Mouse (Mus musculus): ENCODE data around the gene Ppm1m. TPM values are rescaled to one million over a fixed set of nuclear protein-coding genes. Genes with fewer than 3 reads are reported as not detected.

Ppm1m gene
- polyA plus RNA-seq, 1 experiment from 2014 or later, result 25.0 TPM

DNA sequence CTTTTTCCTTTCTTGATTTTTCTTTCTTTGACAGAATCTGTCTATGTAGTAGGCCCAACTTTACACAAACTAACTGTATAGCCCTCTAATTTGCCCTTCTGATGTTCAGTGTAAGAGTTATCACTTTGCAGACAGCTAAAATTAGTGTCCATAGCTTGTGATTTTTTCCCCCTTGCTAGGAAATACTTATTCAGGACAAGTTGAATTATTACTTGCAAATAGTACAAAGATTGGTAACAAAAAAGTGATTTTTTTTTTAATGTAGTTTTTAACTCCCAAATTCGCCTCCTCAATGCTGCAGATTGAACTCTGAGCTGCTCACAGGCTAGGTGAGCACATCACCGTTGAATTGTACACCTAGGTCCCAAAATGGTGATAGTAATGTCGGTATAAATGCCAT lies 19.6 kb downstream of the Ppm1m start:
- WGBS, result 91% methylated on average over 3 of the region's 3 CpGs
- no peak overlapping the region for H3K9ac ChIP-seq (ENCODE audit: low read length)
- no peak for ATAC-seq (replicated peaks; ENCODE audit: extremely low read depth, insufficient read depth, low FRiP score)
- H3K27ac ChIP-seq (ENCODE audit: low read length), result no peak overlapping the region
- H3K9me3 ChIP-seq (replicated peaks; ENCODE audit: control insufficient read depth, low read length), result no peaks in the 10 kb centered on the region
- H3K4me3 ChIP-seq (ENCODE audit: low read length), result no peak overlapping the region
- peaks cover 71% of the 10 kb centered on the region for H3K36me3 ChIP-seq (ENCODE audit: control insufficient read depth, insufficient read depth)
- peaks cover 14% of the 10 kb centered on the region for H3K4me1 ChIP-seq (ENCODE audit: control insufficient read depth, insufficient read depth, low read length)
- no peaks in the 10 kb centered on the region for H3K27me3 ChIP-seq (ENCODE audit: control insufficient read depth, insufficient read depth, low read length)
- no peak overlapping the region for H3K4me2 ChIP-seq (ENCODE audit: low read depth, low read length)

GRCm38 (mm10) chr9:106179454-106179853 lies 20.1 kb downstream of the Ppm1m start:
- WGBS, result 71% methylated on average over 2 of the region's 2 CpGs

DNA sequence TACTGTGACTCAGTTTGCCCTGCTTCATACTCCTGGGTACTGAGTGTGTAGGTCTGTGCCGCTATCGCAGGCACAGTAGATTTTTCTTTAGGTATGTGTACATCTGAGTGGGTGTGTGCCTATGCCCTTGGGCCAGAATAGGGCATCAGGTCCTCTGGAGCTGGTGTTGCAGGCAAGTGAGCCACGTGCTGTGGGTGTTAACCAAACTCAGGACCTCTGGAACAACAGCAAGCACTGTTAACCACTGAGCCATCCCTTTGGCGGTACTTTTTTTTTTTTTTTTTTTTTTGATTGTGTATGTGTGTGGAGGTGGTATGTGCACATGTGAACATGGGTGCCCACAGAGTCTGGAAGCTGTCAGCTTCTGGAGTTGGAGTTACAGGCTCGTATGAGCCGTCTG lies 21.7 kb downstream of the Ppm1m start:
- Histone ChIP-seq H3K4me1 (ENCODE audit: control insufficient read depth, insufficient read depth, low read length) (peaks cover 33% of the 10 kb centered on the region), H3K4me2 (ENCODE audit: low read depth, low read length) (no peak overlapping the region), H3K9ac (ENCODE audit: low read length) (no peak overlapping the region), H3K36me3 (ENCODE audit: control insufficient read depth, insufficient read depth) (peaks cover 52% of the 10 kb centered on the region), H3K27me3 (ENCODE audit: control insufficient read depth, insufficient read depth, low read length) (no peaks in the 10 kb centered on the region), H3K4me3 (ENCODE audit: low read length) (no peak overlapping the region), H3K9me3 (replicated peaks; ENCODE audit: control insufficient read depth, low read length) (no peaks in the 10 kb centered on the region), H3K27ac (ENCODE audit: low read length) (no peak overlapping the region)
- WGBS, result 80% methylated on average over 6 of the region's 6 CpGs
- ATAC-seq (replicated peaks; ENCODE audit: extremely low read depth, insufficient read depth, low FRiP score), result no peak

More at GRCm38 (mm10) chr9:106179454-106179853, 20.1 kb downstream of the Ppm1m start:
- no peak for ATAC-seq (replicated peaks; ENCODE audit: extremely low read depth, insufficient read depth, low FRiP score)
- H3K36me3 ChIP-seq (ENCODE audit: control insufficient read depth, insufficient read depth), result peaks cover 66% of the 10 kb centered on the region
- H3K9me3 ChIP-seq (replicated peaks; ENCODE audit: control insufficient read depth, low read length), result no peaks in the 10 kb centered on the region
- H3K9ac ChIP-seq (ENCODE audit: low read length), result no peak overlapping the region
- H3K27me3 ChIP-seq (ENCODE audit: control insufficient read depth, insufficient read depth, low read length), result no peaks in the 10 kb centered on the region
- no peak overlapping the region for H3K27ac ChIP-seq (ENCODE audit: low read length)
- H3K4me3 ChIP-seq (ENCODE audit: low read length), result no peak overlapping the region
- peaks cover 19% of the 10 kb centered on the region for H3K4me1 ChIP-seq (ENCODE audit: control insufficient read depth, insufficient read depth, low read length)
- H3K4me2 ChIP-seq (ENCODE audit: low read depth, low read length), result no peak overlapping the region

GRCm38 (mm10) chr9:106176769-106177168 lies 22.8 kb downstream of the Ppm1m start:
- Histone ChIP-seq H3K36me3 (ENCODE audit: control insufficient read depth, insufficient read depth) (peaks cover 44% of the 10 kb centered on the region), H3K9me3 (replicated peaks; ENCODE audit: control insufficient read depth, low read length) (no peaks in the 10 kb centered on the region), H3K4me1 (ENCODE audit: control insufficient read depth, insufficient read depth, low read length) (peaks cover 33% of the 10 kb centered on the region), H3K4me3 (ENCODE audit: low read length) (no peak overlapping the region), H3K27ac (ENCODE audit: low read length) (no peak overlapping the region), H3K9ac (ENCODE audit: low read length) (no peak overlapping the region), H3K4me2 (ENCODE audit: low read depth, low read length) (no peak overlapping the region), H3K27me3 (ENCODE audit: control insufficient read depth, insufficient read depth, low read length) (no peaks in the 10 kb centered on the region)
- ATAC-seq (replicated peaks; ENCODE audit: extremely low read depth, insufficient read depth, low FRiP score), result no peak
- WGBS, result 83% methylated on average over 5 of the region's 5 CpGs

GRCm38 (mm10) chr9:106175552-106176200 lies 23.9 kb downstream of the Ppm1m start:
- WGBS, result 54% methylated on average over 3 of the region's 3 CpGs
- Histone ChIP-seq H3K9ac (ENCODE audit: low read length) (no peak overlapping the region), H3K9me3 (replicated peaks; ENCODE audit: control insufficient read depth, low read length) (no peaks in the 10 kb centered on the region), H3K4me1 (ENCODE audit: control insufficient read depth, insufficient read depth, low read length) (peaks cover 33% of the 10 kb centered on the region), H3K27ac (ENCODE audit: low read length) (no peak overlapping the region), H3K27me3 (ENCODE audit: control insufficient read depth, insufficient read depth, low read length) (no peaks in the 10 kb centered on the region), H3K36me3 (ENCODE audit: control insufficient read depth, insufficient read depth) (peaks cover 33% of the 10 kb centered on the region), H3K4me2 (ENCODE audit: low read depth, low read length) (peak overlapping the region; percentile 9; the same call in 1 of the 2 replicates), H3K4me3 (ENCODE audit: low read length) (no peak overlapping the region)
- no peak for ATAC-seq (replicated peaks; ENCODE audit: extremely low read depth, insufficient read depth, low FRiP score)

GRCm38 (mm10) chr9:106173363-106173762 lies 26.2 kb downstream of the Ppm1m start:
- Histone ChIP-seq H3K27ac (ENCODE audit: low read length) (no peak overlapping the region), H3K4me1 (ENCODE audit: control insufficient read depth, insufficient read depth, low read length) (peaks cover 41% of the 10 kb centered on the region), H3K9me3 (replicated peaks; ENCODE audit: control insufficient read depth, low read length) (no peaks in the 10 kb centered on the region), H3K9ac (ENCODE audit: low read length) (peak overlapping the region; percentile 95; the same call in 1 of the 2 replicates), H3K27me3 (ENCODE audit: control insufficient read depth, insufficient read depth, low read length) (no peaks in the 10 kb centered on the region), H3K4me3 (ENCODE audit: low read length) (peak overlapping the region; percentile 64), H3K4me2 (ENCODE audit: low read depth, low read length) (peak overlapping the region; percentile 62), H3K36me3 (ENCODE audit: control insufficient read depth, insufficient read depth) (peaks cover 14% of the 10 kb centered on the region)
- ATAC-seq (replicated peaks; ENCODE audit: extremely low read depth, insufficient read depth, low FRiP score), result no peak
- WGBS, result 50% methylated on average over 2 of the region's 2 CpGs

GRCm38 (mm10) chr9:106172527-106172926 lies 27.0 kb downstream of the Ppm1m start:
- Histone ChIP-seq H3K36me3 (ENCODE audit: control insufficient read depth, insufficient read depth) (peaks cover 7% of the 10 kb centered on the region), H3K4me2 (ENCODE audit: low read depth, low read length) (peak overlapping the region; percentile 62), H3K9ac (ENCODE audit: low read length) (peak overlapping the region; percentile 95), H3K27ac (ENCODE audit: low read length) (no peak overlapping the region; the same call in 1 of the 2 replicates), H3K9me3 (replicated peaks; ENCODE audit: control insufficient read depth, low read length) (no peaks in the 10 kb centered on the region), H3K4me1 (ENCODE audit: control insufficient read depth, insufficient read depth, low read length) (peaks cover 37% of the 10 kb centered on the region), H3K4me3 (ENCODE audit: low read length) (peak overlapping the region; percentile 64), H3K27me3 (ENCODE audit: control insufficient read depth, insufficient read depth, low read length) (no peaks in the 10 kb centered on the region)
- no peak for ATAC-seq (replicated peaks; ENCODE audit: extremely low read depth, insufficient read depth, low FRiP score)
- 2% methylated on average over 3 of the region's 3 CpGs for WGBS

DNA sequence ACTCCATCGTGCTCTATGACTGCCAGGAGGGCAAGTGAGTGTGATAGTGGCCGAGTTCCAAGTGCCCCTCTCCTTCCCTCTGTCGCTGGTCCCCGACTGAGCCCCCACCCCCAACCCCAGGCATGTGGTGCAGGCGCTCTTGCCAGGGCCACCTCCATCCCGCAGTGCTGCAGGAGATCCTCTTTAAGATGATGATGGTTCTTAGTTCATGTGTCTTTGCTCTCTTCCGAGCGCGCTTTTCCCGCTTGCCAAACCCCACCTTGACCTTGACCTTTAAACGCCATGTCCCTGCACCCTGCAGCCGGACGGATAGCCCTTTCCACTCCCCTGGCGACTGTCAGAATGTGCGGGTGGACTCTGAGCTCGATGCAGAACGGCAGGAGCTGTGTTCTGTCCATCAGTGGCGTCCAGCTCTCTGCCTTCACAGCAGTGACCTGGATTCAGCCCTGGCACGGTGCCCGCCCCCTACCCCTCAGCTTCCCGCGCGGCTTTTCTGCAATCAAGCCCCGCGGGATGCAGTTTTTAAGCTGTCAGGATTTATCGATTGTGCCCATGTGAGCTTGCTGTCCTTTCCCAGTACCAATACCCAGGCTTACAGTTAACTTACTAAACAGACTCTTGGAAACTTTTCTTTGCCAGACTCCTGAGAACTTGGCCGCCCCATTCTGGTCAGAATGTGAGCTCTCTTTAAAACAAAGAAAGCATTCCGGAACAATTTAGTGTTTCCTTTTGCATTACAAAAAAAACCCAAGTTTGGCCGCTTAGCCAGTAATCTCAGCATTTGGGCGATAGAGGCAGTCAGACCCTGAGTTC lies 28.0 kb downstream of the Ppm1m start:
- Histone ChIP-seq H3K4me3 (ENCODE audit: low read length) (peak overlapping the region; percentile 64), H3K27ac (ENCODE audit: low read length) (peak overlapping the region; percentile 99), H3K9me3 (replicated peaks; ENCODE audit: control insufficient read depth, low read length) (no peaks in the 10 kb centered on the region), H3K4me1 (ENCODE audit: control insufficient read depth, insufficient read depth, low read length) (peaks cover 36% of the 10 kb centered on the region), H3K9ac (ENCODE audit: low read length) (peak overlapping the region; percentile 95), H3K27me3 (ENCODE audit: control insufficient read depth, insufficient read depth, low read length) (no peaks in the 10 kb centered on the region), H3K4me2 (ENCODE audit: low read depth, low read length) (peak overlapping the region; percentile 62), H3K36me3 (ENCODE audit: control insufficient read depth, insufficient read depth) (peaks cover 1% of the 10 kb centered on the region; the same call in 1 of the 2 replicates)
- 0% methylated on average over 30 of the region's 30 CpGs for WGBS
- peak; percentile 70 for ATAC-seq (replicated peaks; ENCODE audit: extremely low read depth, insufficient read depth, low FRiP score)
